Mouse (Mus musculus): ENCODE results near the gene Prkcb. TPM values are rescaled to one million over a fixed set of nuclear protein-coding genes. Genes with fewer than 3 reads are reported as not detected.

The Prkcb gene
- polyA plus RNA-seq, 1 experiment from 2014 or later = 5.4 TPM

GRCm38 (mm10) chr7:122649306-122649705 is 360.8 kb downstream of the Prkcb start:
- H3K27ac ChIP-seq (replicated peaks; ENCODE audit: low read depth, low read length) = no peak overlapping the region
- ATAC-seq (replicated peaks; ENCODE audit: insufficient number of reproducible peaks, low FRiP score, low TSS enrichment, low read depth) (no peak), DNase-seq (ENCODE audit: low spot score) (no peak)
- H3K4me3 ChIP-seq (ENCODE audit: low read depth, low read length) = no peak overlapping the region
- 83% methylated on average over 10 of the region's 10 CpGs for WGBS
- H3K36me3 ChIP-seq (replicated peaks; ENCODE audit: control insufficient read depth, insufficient read depth, low read depth, low read length) = no peaks in the 10 kb centered on the region
- no peak overlapping the region for H3K9ac ChIP-seq (replicated peaks; ENCODE audit: low read length)
- H3K4me2 ChIP-seq (ENCODE audit: low read depth, low read length) = no peak overlapping the region
- H3K9me3 ChIP-seq (replicated peaks; ENCODE audit: control insufficient read depth, low read length) = no peaks in the 10 kb centered on the region
- no peaks in the 10 kb centered on the region for H3K27me3 ChIP-seq (ENCODE audit: control insufficient read depth, insufficient read depth, low read length)
- no peaks in the 10 kb centered on the region for H3K4me1 ChIP-seq (ENCODE audit: control insufficient read depth, insufficient read depth, low read length)

GRCm38 (mm10) chr7:122652523-122652922 is 364.0 kb downstream of the Prkcb start:
- Histone ChIP-seq H3K9me3 (replicated peaks; ENCODE audit: control insufficient read depth, low read length) (no peaks in the 10 kb centered on the region), H3K36me3 (replicated peaks; ENCODE audit: control insufficient read depth, insufficient read depth, low read depth, low read length) (no peaks in the 10 kb centered on the region), H3K27ac (replicated peaks; ENCODE audit: low read depth, low read length) (no peak overlapping the region), H3K4me1 (ENCODE audit: control insufficient read depth, insufficient read depth, low read length) (no peaks in the 10 kb centered on the region), H3K4me2 (ENCODE audit: low read depth, low read length) (no peak overlapping the region), H3K27me3 (ENCODE audit: control insufficient read depth, insufficient read depth, low read length) (no peaks in the 10 kb centered on the region), H3K9ac (replicated peaks; ENCODE audit: low read length) (no peak overlapping the region), H3K4me3 (ENCODE audit: low read depth, low read length) (no peak overlapping the region)
- 88% methylated on average over 3 of the region's 3 CpGs for WGBS
- ATAC-seq (replicated peaks; ENCODE audit: insufficient number of reproducible peaks, low FRiP score, low TSS enrichment, low read depth) (no peak), DNase-seq (ENCODE audit: low spot score) (no peak)

DNA sequence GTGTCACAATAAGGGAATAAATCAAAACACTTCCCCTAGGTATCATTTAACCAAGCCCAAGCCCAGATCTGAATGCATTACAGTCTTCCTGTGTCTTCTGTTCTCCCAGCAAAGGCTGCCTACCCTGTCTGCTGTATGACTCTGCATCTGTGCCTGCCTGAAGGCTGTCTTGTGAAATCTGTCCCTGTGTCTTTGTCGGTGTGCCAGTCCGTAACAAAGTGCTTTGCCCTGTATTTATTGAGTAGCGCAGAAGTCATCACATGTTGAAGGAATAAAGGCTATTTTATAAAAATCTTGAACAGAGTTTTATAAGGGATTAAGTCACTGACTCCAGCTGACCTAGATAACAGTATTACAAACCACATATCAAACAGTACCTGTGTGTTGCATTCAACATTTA is 368.1 kb downstream of the Prkcb start:
- Histone ChIP-seq H3K9ac (replicated peaks; ENCODE audit: low read length) (no peak overlapping the region), H3K4me3 (ENCODE audit: low read depth, low read length) (no peak overlapping the region), H3K27me3 (ENCODE audit: control insufficient read depth, insufficient read depth, low read length) (no peaks in the 10 kb centered on the region), H3K36me3 (replicated peaks; ENCODE audit: control insufficient read depth, insufficient read depth, low read depth, low read length) (no peaks in the 10 kb centered on the region), H3K4me1 (ENCODE audit: control insufficient read depth, insufficient read depth, low read length) (no peaks in the 10 kb centered on the region), H3K4me2 (ENCODE audit: low read depth, low read length) (no peak overlapping the region), H3K27ac (replicated peaks; ENCODE audit: low read depth, low read length) (no peak overlapping the region), H3K9me3 (replicated peaks; ENCODE audit: control insufficient read depth, low read length) (no peaks in the 10 kb centered on the region)
- 92% methylated on average over 3 of the region's 3 CpGs for WGBS
- no peak for DNase-seq (ENCODE audit: low spot score)
- no peak for ATAC-seq (replicated peaks; ENCODE audit: insufficient number of reproducible peaks, low FRiP score, low TSS enrichment, low read depth)

DNA sequence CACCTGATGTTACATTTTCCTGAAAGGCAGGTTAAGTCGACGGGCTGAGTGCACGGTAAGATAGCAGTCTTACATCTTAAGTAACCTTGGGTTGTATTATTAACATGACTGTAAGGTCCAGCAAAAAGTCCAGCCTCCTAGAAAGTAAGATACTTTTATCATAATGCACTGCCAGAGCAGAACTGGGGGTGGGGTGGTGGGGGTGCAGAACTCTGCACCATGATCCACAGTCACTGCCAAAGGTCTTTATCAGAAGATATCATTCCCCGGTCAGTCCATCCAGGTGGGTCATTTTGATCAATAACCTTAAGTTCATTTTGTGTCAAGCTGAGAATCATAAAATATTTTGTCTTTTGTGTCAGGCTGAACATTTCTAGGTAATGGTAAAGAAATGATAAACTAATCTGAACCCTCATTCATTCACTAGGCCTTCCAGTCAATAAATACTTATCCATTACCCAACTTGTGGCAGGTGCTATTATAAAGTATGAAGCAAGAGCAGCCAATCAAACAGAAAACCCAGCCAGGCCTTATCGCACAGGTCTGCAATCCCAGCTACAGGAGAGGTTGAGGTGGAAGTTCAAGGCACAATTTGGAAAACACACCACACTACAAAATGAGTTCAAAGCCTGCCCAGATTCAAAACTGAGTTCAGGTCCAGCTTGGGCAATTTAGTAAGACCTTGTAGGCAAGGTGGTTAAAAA is 369.0 kb downstream of the Prkcb start:
- Histone ChIP-seq H3K27ac (replicated peaks; ENCODE audit: low read depth, low read length) (no peak overlapping the region), H3K27me3 (ENCODE audit: control insufficient read depth, insufficient read depth, low read length) (no peaks in the 10 kb centered on the region), H3K9me3 (replicated peaks; ENCODE audit: control insufficient read depth, low read length) (no peaks in the 10 kb centered on the region), H3K4me1 (ENCODE audit: control insufficient read depth, insufficient read depth, low read length) (no peaks in the 10 kb centered on the region), H3K36me3 (replicated peaks; ENCODE audit: control insufficient read depth, insufficient read depth, low read depth, low read length) (no peaks in the 10 kb centered on the region), H3K4me3 (ENCODE audit: low read depth, low read length) (no peak overlapping the region), H3K9ac (replicated peaks; ENCODE audit: low read length) (no peak overlapping the region), H3K4me2 (ENCODE audit: low read depth, low read length) (no peak overlapping the region)
- ATAC-seq (replicated peaks; ENCODE audit: insufficient number of reproducible peaks, low FRiP score, low TSS enrichment, low read depth) (no peak), DNase-seq (ENCODE audit: low spot score) (no peak)
- 88% methylated on average over 5 of the region's 5 CpGs for WGBS

DNA sequence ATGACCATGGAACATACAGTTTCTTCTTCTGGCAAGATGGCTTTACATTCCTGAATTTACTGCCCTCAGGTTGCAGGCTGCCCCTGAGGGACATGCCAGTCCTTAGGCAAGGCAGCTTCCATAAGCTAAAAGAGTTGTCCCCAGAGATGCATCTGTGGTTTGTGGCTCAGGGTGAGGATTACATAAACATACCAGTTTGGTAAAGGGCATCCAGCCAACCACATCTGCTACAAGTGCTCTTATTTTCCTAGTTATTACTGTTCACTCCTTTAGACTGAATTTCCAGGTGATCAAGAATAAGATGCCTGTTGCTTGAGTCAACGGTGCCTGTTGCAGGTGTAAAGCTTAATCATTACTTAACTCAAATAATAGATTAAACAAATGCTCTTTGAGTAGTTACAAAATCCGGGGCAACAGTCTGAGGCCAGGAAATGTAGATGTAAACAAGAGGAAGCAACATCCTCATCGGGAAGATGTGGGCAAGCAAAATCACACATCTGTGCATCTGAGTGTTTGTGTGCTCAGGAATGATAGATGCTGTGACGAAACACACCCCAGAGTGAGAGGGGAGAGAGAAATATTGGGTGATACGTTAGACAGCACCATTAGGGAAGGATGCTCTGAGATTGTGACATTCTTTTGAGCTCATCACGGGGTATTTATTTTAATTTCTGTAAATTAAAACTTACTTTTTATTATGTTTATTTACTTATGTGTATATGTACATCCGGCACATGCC is 376.9 kb downstream of the Prkcb start:
- no peak overlapping the region for H3K4me3 ChIP-seq (ENCODE audit: low read depth, low read length)
- H3K9ac ChIP-seq (replicated peaks; ENCODE audit: low read length) = no peak overlapping the region
- 75% methylated on average over 7 of the region's 7 CpGs for WGBS
- no peaks in the 10 kb centered on the region for H3K27me3 ChIP-seq (ENCODE audit: control insufficient read depth, insufficient read depth, low read length)
- DNase-seq (ENCODE audit: low spot score) (no peak), ATAC-seq (replicated peaks; ENCODE audit: insufficient number of reproducible peaks, low FRiP score, low TSS enrichment, low read depth) (no peak)
- H3K27ac ChIP-seq (replicated peaks; ENCODE audit: low read depth, low read length) = no peak overlapping the region
- H3K36me3 ChIP-seq (replicated peaks; ENCODE audit: control insufficient read depth, insufficient read depth, low read depth, low read length) = no peaks in the 10 kb centered on the region
- no peak overlapping the region for H3K4me2 ChIP-seq (ENCODE audit: low read depth, low read length)
- H3K4me1 ChIP-seq (ENCODE audit: control insufficient read depth, insufficient read depth, low read length) = no peaks in the 10 kb centered on the region
- no peaks in the 10 kb centered on the region for H3K9me3 ChIP-seq (replicated peaks; ENCODE audit: control insufficient read depth, low read length)

GRCm38 (mm10) chr7:122667903-122668302 is 379.4 kb downstream of the Prkcb start:
- peak; percentile 65 for DNase-seq (ENCODE audit: low spot score)
- 31% methylated on average over 5 of the region's 5 CpGs for WGBS

DNA sequence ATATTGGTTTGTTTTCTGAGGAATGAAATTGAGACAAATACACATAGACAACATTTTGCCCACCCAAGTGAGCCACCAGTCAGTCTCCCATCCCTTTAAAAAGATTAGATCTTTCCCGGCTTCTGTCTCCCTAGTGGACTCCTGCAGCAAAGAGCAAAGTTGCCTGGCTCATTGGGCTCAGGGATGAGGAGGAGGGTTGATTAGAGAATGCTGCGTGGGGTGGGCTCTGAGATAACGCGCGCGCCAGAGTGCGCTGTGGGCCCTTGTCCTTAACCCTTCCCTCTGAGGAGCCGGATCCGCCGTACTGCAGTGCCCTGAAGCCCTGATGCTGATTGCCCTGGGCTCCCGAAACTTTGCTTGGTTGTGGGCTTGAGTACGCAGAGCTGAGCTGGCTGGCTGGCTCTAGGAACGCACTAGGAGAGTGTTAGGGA is 381.9 kb downstream of the Prkcb start, which contains the start of gene Cacng3:
Cacng3 (plus strand) TSS at position 51 of the 431 bp plus-strand sequence.
- DNase-seq (ENCODE audit: low spot score) (no peak), ATAC-seq (replicated peaks; ENCODE audit: insufficient number of reproducible peaks, low FRiP score, low TSS enrichment, low read depth) (no peak; the same call in 1 of the 2 replicates)
- Histone ChIP-seq H3K9me3 (replicated peaks; ENCODE audit: control insufficient read depth, low read length) (no peaks in the 10 kb centered on the region), H3K36me3 (replicated peaks; ENCODE audit: control insufficient read depth, insufficient read depth, low read depth, low read length) (no peaks in the 10 kb centered on the region), H3K4me1 (ENCODE audit: control insufficient read depth, insufficient read depth, low read length) (no peaks in the 10 kb centered on the region), H3K4me2 (ENCODE audit: low read depth, low read length) (no peak within 1 kb of the TSS), H3K27ac (replicated peaks; ENCODE audit: low read depth, low read length) (no peak within 1 kb of the TSS), H3K9ac (replicated peaks; ENCODE audit: low read length) (no peak within 1 kb of the TSS), H3K4me3 (ENCODE audit: low read depth, low read length) (no peak within 1 kb of the TSS), H3K27me3 (ENCODE audit: control insufficient read depth, insufficient read depth, low read length) (0 out of 2 replicates have a peak, but pooled peaks cover 5% of the 10 kb centered on the region)
- WGBS = 12% methylated on average over 13 of the region's 13 CpGs

More at GRCm38 (mm10) chr7:122667903-122668302, 379.4 kb downstream of the Prkcb start:
- Histone ChIP-seq H3K9me3 (replicated peaks; ENCODE audit: control insufficient read depth, low read length) (no peaks in the 10 kb centered on the region), H3K4me3 (ENCODE audit: low read depth, low read length) (no peak overlapping the region), H3K27me3 (ENCODE audit: control insufficient read depth, insufficient read depth, low read length) (0 out of 2 replicates have a peak, but pooled peaks cover 5% of the 10 kb centered on the region), H3K9ac (replicated peaks; ENCODE audit: low read length) (no peak overlapping the region), H3K4me2 (ENCODE audit: low read depth, low read length) (no peak overlapping the region), H3K36me3 (replicated peaks; ENCODE audit: control insufficient read depth, insufficient read depth, low read depth, low read length) (no peaks in the 10 kb centered on the region), H3K27ac (replicated peaks; ENCODE audit: low read depth, low read length) (no peak overlapping the region), H3K4me1 (ENCODE audit: control insufficient read depth, insufficient read depth, low read length) (no peaks in the 10 kb centered on the region)
- ATAC-seq (replicated peaks; ENCODE audit: insufficient number of reproducible peaks, low FRiP score, low TSS enrichment, low read depth) = no peak
